Mouse (Mus musculus) lung, postnatal 0 days (tissue): ENCODE results near the gene E130114P18Rik. TPM values are rescaled to one million over a fixed set of nuclear protein-coding genes. Genes with fewer than 3 reads are reported as not detected.

ENCODE experiments used
- ATAC-seq: fragments of 200-750 bp; cut with Nextera tagmentation; 2 replicates; pipeline ENCODE4 v1.8.0; 2017; ENCODE audit warnings: moderate library complexity
- DNase-seq: peaks from one replicate; pipeline ENCODE4 v3.0.0-alpha.2; 2016; ENCODE audit warnings: low spot score
- H3K27ac ChIP-seq: fragments of 300-500 bp; sonication (generic); 2 replicates; pipeline ENCODE4 v1.5.1; 2014; ENCODE audit warnings: antibody characterized with exemption, mild to moderate bottlenecking, low read length, mixed read lengths
- H3K27me3 ChIP-seq: fragments of 300-500 bp; sonication (generic); replicated peaks from 2 replicates; pipeline ENCODE4 v1.6.1; 2014; ENCODE audit warnings: low read length, mixed read lengths; ENCODE audit not compliant: insufficient read depth
- H3K36me3 ChIP-seq: fragments of 300-500 bp; sonication (generic); 2 replicates; pipeline ENCODE4 v1.6.1; 2014; ENCODE audit warnings: low read length, mixed read lengths; ENCODE audit not compliant: insufficient read depth
- H3K4me1 ChIP-seq: fragments of 300-500 bp; sonication (generic); 2 replicates; pipeline ENCODE4 v1.6.1; 2014; ENCODE audit warnings: antibody characterized with exemption, low read depth, low read length, mixed read lengths; ENCODE audit not compliant: insufficient read depth
- H3K4me2 ChIP-seq: fragments of 300-500 bp; sonication (generic); replicated peaks from 2 replicates; pipeline ENCODE4 v1.6.1; 2014; ENCODE audit warnings: low read depth, mild to moderate bottlenecking, low read length, moderate library complexity, mixed read lengths
- H3K4me3 ChIP-seq: fragments of 300-500 bp; sonication (generic); 2 replicates; pipeline ENCODE4 v1.5.1; 2014; ENCODE audit warnings: low read depth, low read length
- H3K9ac ChIP-seq: fragments of 300-500 bp; sonication (generic); replicated peaks from 2 replicates; pipeline ENCODE4 v1.6.1; 2014; ENCODE audit warnings: low read depth, mild to moderate bottlenecking
- H3K9me3 ChIP-seq: fragments of 300-500 bp; sonication (generic); 2 replicates; pipeline ENCODE4 v1.6.1; 2016; ENCODE audit warnings: low read length, mixed read lengths
- CTCF ChIP-seq: IDR thresholded peaks from 2 replicates; pipeline ENCODE4 v1.5.1; 2016; ENCODE audit warnings: antibody characterized with exemption, mild to moderate bottlenecking
- EP300 ChIP-seq: IDR thresholded peaks from 2 replicates; pipeline ENCODE4 v1.6.1; 2016; ENCODE audit warnings: antibody characterized with exemption, mild to moderate bottlenecking, control low read depth
- WGBS: fragments of 180-500 bp; shearing (Covaris S2); extraction: QIAGEN DNeasy Blood & Tissue Kit; methylation state at CpG from one replicate; pipeline ENCODE4 v1.1.7; 2014; 5-methylcytosine and 5-hydroxymethylcytosine counted together
- polyA plus RNA-seq: library from polyadenylated mRNA; unstranded; fragments of >200 nt; fragmentation: Nextera tagmentation; extraction: Ambion mirVana; gene quantifications from 2 replicates; pipeline ENCODE4 v1.2.1, GENCODE M21; 2015

E130114P18Rik gene
- polyA plus RNA-seq, 1 experiment from 2014 or later: 0.76 TPM

GRCm38 (mm10) chr4:97776388-97777080 lies 1.3 kb downstream of the E130114P18Rik start:
- H3K4me1 ChIP-seq: peaks cover 3% of the 10 kb centered on the region; the same call in 1 of the 2 replicates
- no peak for TF ChIP-seq CTCF
- TF ChIP-seq EP300: no peak
- H3K9ac ChIP-seq: peak overlapping the region; percentile 95
- peak; percentile 56 for DNase-seq
- no peaks in the 10 kb centered on the region for H3K27me3 ChIP-seq
- under 1% methylated on average over 10 of the region's 10 CpGs for WGBS
- ATAC-seq: no peak
- peak overlapping the region; percentile 83 for H3K4me2 ChIP-seq
- H3K4me3 ChIP-seq: peak overlapping the region; percentile 90
- no peaks in the 10 kb centered on the region for H3K9me3 ChIP-seq
- peak overlapping the region; percentile 96 for H3K27ac ChIP-seq
- H3K36me3 ChIP-seq: no peaks in the 10 kb centered on the region

DNA sequence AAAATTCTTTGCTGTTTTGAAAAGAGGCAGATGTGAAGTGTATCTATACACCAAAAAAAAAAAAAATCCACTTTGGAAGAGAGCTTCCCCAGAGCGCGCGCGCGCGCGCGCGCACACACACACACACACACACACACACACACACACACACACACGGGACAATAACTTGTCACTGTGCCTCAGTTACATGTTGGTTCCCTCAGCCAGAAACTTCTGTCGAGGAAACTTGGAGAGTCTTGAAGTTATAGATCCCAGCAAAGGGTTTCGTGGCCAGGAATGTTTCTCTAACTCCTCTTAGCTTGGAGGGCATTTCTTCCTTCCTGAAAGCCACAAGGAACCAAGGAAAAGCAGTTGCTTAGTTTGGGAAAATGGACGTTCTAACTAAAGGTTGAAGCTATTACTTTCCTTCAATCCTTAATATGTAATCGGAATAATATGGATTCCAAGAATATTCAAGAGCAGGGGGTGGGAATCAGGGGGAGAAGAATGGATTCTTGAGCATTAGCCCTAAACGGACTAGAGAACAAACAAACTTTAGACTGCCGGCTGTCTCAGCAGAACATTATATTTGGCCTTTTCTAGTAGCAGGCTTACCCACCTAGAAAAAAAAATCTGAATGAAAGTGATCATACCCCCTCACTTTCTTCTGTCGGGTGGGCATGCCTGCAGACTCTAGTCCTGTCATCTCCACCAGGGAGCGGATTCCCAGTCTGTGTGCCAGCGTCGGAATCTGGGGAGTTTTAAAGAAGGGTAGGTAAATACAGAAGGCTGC lies 2.2 kb downstream of the E130114P18Rik start:
- Histone ChIP-seq H3K4me2 (peak overlapping the region; percentile 83), H3K27ac (peak overlapping the region; percentile 96), H3K4me3 (peak overlapping the region; percentile 90), H3K9ac (peak overlapping the region; percentile 41; the same call in 1 of the 2 replicates), H3K27me3 (no peaks in the 10 kb centered on the region), H3K4me1 (peaks cover 1% of the 10 kb centered on the region; the same call in 1 of the 2 replicates), H3K36me3 (no peaks in the 10 kb centered on the region), H3K9me3 (no peaks in the 10 kb centered on the region)
- TF ChIP-seq CTCF: peak; percentile 43
- no peak for TF ChIP-seq EP300
- 2% methylated on average over 20 of the region's 20 CpGs for WGBS
- DNase-seq: peak; percentile 57
- ATAC-seq: no peak

GRCm38 (mm10) chr4:97775059-97775458 lies 2.8 kb downstream of the E130114P18Rik start:
- H3K36me3 ChIP-seq: no peaks in the 10 kb centered on the region
- WGBS: under 1% methylated on average over 13 of the region's 13 CpGs
- H3K9ac ChIP-seq: 0 out of 2 replicates have a peak overlapping the region, but pooled peaks have one; percentile 20
- H3K4me2 ChIP-seq: peak overlapping the region; percentile 83
- no peaks in the 10 kb centered on the region for H3K27me3 ChIP-seq
- H3K27ac ChIP-seq: peak overlapping the region; percentile 96
- peak overlapping the region; percentile 90 for H3K4me3 ChIP-seq
- DNase-seq (peak; percentile 92), ATAC-seq (peak; percentile 10; the same call in 1 of the 2 replicates)
- TF ChIP-seq CTCF: peak; percentile 54
- no peak for TF ChIP-seq EP300
- no peaks in the 10 kb centered on the region for H3K9me3 ChIP-seq
- H3K4me1 ChIP-seq: no peaks in the 10 kb centered on the region; the same call in 1 of the 2 replicates

DNA sequence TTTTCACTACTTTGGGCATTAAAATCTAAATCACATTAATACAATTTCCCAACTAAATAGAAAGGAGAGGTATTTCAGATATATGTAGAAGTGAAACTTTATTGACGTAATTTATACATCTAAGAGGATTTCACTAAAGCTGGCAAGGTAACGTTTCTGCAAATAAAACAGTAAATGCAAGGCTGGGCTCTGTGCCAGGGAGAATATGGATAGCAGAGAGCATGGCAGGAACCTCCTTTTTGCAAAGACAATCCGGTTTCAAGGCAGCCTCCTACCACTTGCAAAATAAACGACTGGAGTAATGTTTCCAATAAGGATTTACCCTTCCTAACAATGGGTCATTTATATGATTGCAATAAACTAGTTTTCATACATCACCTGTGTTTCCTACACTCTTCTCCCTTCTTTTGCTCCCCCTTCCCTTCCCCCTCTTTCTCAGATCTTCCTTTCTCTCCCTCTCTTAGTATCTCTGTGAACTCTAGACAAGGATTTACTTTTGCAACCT lies 3.4 kb downstream of the E130114P18Rik start:
- Histone ChIP-seq H3K27ac (peak overlapping the region; percentile 96), H3K9ac (no peak overlapping the region), H3K36me3 (no peaks in the 10 kb centered on the region), H3K4me3 (peak overlapping the region; percentile 90), H3K4me2 (peak overlapping the region; percentile 83), H3K27me3 (no peaks in the 10 kb centered on the region), H3K9me3 (no peaks in the 10 kb centered on the region), H3K4me1 (no peaks in the 10 kb centered on the region; the same call in 1 of the 2 replicates)
- 11% methylated on average over 4 of the region's 4 CpGs for WGBS
- no peak for TF ChIP-seq CTCF
- TF ChIP-seq EP300: no peak
- ATAC-seq (no peak), DNase-seq (no peak)

DNA sequence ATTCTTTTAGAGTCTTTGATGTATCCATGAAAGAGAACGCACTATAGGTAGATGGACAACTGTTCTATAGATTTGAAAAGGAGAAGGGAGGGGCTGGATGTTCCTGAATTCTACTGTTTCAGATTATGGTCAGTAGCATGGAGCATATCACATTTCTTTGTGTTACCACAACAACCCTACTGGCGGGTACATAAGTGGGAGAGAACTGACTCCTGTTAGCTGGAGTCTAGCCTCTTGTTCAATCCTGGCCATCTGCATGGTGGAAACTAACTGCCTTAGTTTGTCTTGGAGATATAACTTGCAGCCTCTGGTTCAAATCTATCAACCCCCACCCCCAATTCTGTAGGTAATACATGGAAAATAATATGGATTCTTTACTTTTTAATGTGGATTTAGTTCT lies 4.1 kb downstream of the E130114P18Rik start:
- DNase-seq (no peak), ATAC-seq (no peak)
- no peaks in the 10 kb centered on the region; the same call in 1 of the 2 replicates for H3K4me1 ChIP-seq
- no peak overlapping the region for H3K4me3 ChIP-seq
- H3K27ac ChIP-seq: peak overlapping the region; percentile 95; the same call in 1 of the 2 replicates
- TF ChIP-seq CTCF (no peak), EP300 (no peak)
- H3K36me3 ChIP-seq: no peaks in the 10 kb centered on the region
- 73% methylated on average over 2 of the region's 2 CpGs for WGBS
- no peaks in the 10 kb centered on the region for H3K27me3 ChIP-seq
- peak overlapping the region; percentile 61 for H3K4me2 ChIP-seq
- no peak overlapping the region for H3K9ac ChIP-seq
- H3K9me3 ChIP-seq: no peaks in the 10 kb centered on the region

GRCm38 (mm10) chr4:97773110-97773593 lies 4.7 kb downstream of the E130114P18Rik start:
- Histone ChIP-seq H3K4me2 (peak overlapping the region; percentile 61), H3K4me3 (peak overlapping the region; percentile 52), H3K9ac (peak overlapping the region; percentile 39; the same call in 1 of the 2 replicates), H3K27me3 (no peaks in the 10 kb centered on the region), H3K27ac (peak overlapping the region; percentile 95), H3K36me3 (no peaks in the 10 kb centered on the region), H3K4me1 (no peaks in the 10 kb centered on the region; the same call in 1 of the 2 replicates), H3K9me3 (no peaks in the 10 kb centered on the region)
- peak; percentile 48 for ATAC-seq
- WGBS: under 1% methylated on average over 14 of the region's 14 CpGs
- TF ChIP-seq CTCF (no peak), EP300 (peak; percentile 35)
- DNase-seq: peak; percentile 97
